Mouse (Mus musculus) G1E (cell line): ENCODE measurements at regions not wholly inside any gene's neighbourhood (a gene's known extent, or its start where the extent isn't known, plus 50 kb on each side); places are given as distances from the start of the nearest gene placed in this dataset.

Experiments
- ATAC-seq: 2 replicates; pipeline ENCODE4 v1.8.0; 2016; ENCODE audit warnings: mild to moderate bottlenecking; ENCODE audit not compliant: insufficient number of reproducible peaks, poor library complexity, low FRiP score, severe bottlenecking; ENCODE audit errors: extremely low read depth
- DNase-seq: peaks from one replicate; pipeline ENCODE4 v3.0.0; 2012; ENCODE audit warnings: low spot score
- H3K27me3 ChIP-seq: 2 replicates; pipeline ENCODE4 v1.6.1; 2012; ENCODE audit warnings: mild to moderate bottlenecking, low read length, inconsistent platforms; ENCODE audit not compliant: insufficient read depth
- H3K36me3 ChIP-seq: replicated peaks from 2 replicates; pipeline ENCODE3; 2012; ENCODE audit warnings: mild to moderate bottlenecking, inconsistent platforms
- H3K4me1 ChIP-seq: 2 replicates; pipeline ENCODE4 v1.6.1; 2012; ENCODE audit warnings: low read depth, low read length, inconsistent platforms, mixed read lengths; ENCODE audit not compliant: insufficient read depth
- H3K4me3 ChIP-seq: 2 replicates; pipeline ENCODE4 v1.5.1; 2012; ENCODE audit warnings: low read depth, mild to moderate bottlenecking, inconsistent platforms, low read length, moderate library complexity, mixed read lengths
- H3K9me3 ChIP-seq: replicated peaks from 2 replicates; pipeline ENCODE4 v1.6.1; 2012; ENCODE audit warnings: inconsistent platforms
- CTCF ChIP-seq: IDR thresholded peaks from 2 replicates; pipeline ENCODE4 v1.5.1; 2012; ENCODE audit warnings: low read depth, low read length, inconsistent platforms, mixed read lengths
- GATA1 ChIP-seq: IDR thresholded peaks from 2 replicates; pipeline ENCODE4 v1.6.1; 2012; ENCODE audit warnings: borderline replicate concordance, low read length, inconsistent platforms, mixed read lengths
- GATA2 ChIP-seq: IDR thresholded peaks from 2 replicates; pipeline ENCODE4 v1.6.1; 2012; ENCODE audit warnings: low read depth, low read length, inconsistent platforms, borderline replicate concordance
- POLR2AphosphoS5 ChIP-seq: IDR thresholded peaks from 2 replicates; pipeline ENCODE4 v1.6.1; 2012; ENCODE audit warnings: low read depth, low read length, inconsistent platforms; ENCODE audit not compliant: insufficient replicate concordance
- TAL1 ChIP-seq: conservative IDR thresholded peaks from 2 replicates; pipeline ENCODE4 v1.6.1; 2012; ENCODE audit warnings: low read depth, low read length, inconsistent platforms, mixed read lengths

- H3K27me3 ChIP-seq = no peaks in the 10 kb centered on the region
- H3K36me3 ChIP-seq = no peaks in the 10 kb centered on the region
- H3K4me3 ChIP-seq = no peak overlapping the region
- TF ChIP-seq TAL1 (no peak), GATA1 (no peak), POLR2AphosphoS5 (no peak), CTCF (no peak), GATA2 (no peak)
- no peak for ATAC-seq
- no peaks in the 10 kb centered on the region for H3K9me3 ChIP-seq
- H3K4me1 ChIP-seq = no peaks in the 10 kb centered on the region
- DNase-seq = no peak
Measured at GRCm38 (mm10) chr13:28524411-28524810, 267.1 kb downstream of the Gm11361 start.

DNA sequence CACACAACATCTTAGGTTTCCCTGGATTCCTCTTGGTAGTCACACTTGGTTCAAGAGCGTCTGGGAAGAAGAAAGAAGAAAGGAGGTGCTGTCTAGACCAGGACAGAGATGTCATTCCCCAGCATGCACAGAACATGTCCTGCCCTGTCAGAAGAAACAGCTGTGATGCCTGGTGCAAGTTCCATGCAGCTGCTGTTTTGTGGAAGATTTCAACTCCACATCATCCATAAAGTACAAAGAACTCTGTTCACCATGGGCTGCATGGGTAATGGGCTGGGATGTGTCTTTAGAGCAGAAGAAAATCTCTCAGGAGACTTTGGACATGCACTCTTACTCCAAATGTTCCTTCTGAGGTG, 262.8 kb downstream of the Gm11361 start:
- no peaks in the 10 kb centered on the region for H3K27me3 ChIP-seq
- ATAC-seq = no peak

DNA sequence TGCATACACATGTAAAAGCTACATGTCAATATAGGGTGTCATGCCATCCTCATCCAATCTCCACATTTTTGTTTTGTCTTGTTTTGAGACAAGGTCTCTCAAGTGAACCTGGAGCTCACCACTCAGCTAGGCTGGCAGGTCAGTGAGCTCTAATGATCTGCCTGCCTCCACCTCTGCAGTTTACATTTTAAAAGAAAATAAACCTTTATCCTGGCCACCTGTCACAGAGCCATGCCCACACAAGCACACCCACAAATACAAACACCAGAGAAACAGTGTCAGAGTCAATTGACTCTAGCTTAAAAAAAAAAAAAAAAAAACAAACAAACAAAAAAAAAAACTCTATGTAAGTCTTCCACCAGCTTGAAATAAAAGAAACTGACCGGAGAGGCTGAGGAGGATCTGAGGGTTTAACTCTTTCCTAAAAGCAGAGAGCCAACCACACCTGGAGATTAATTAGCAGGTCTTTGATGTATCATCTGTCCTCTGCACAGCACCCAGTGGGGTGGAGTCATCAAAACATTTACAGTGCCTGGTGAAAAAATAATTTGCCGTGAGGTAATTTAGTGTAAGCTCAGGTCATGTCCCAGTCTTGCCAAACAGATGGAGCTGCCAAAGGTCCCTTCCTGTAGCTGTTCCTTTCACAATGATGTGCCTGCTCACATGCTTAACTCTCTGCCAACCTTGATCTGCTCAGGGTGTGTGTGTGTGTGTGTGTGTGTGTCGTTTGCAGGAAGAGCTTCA, 262.2 kb downstream of the Gm11361 start:
- Histone ChIP-seq H3K27me3 (no peaks in the 10 kb centered on the region), H3K9me3 (no peaks in the 10 kb centered on the region), H3K36me3 (no peaks in the 10 kb centered on the region), H3K4me1 (no peaks in the 10 kb centered on the region), H3K4me3 (no peak overlapping the region)
- ATAC-seq (no peak), DNase-seq (no peak)
- no peak for TF ChIP-seq GATA2
- TF ChIP-seq GATA1 = no peak
- TF ChIP-seq TAL1 = no peak
- TF ChIP-seq POLR2AphosphoS5 = no peak
- TF ChIP-seq CTCF = no peak

More for the DNA sequence above, 262.8 kb downstream of the Gm11361 start:
- Histone ChIP-seq H3K4me3 (no peak overlapping the region), H3K36me3 (no peaks in the 10 kb centered on the region), H3K9me3 (no peaks in the 10 kb centered on the region), H3K4me1 (no peaks in the 10 kb centered on the region)
- DNase-seq = no peak
- no peak for TF ChIP-seq GATA2
- TF ChIP-seq GATA1 = no peak
- no peak for TF ChIP-seq TAL1
- TF ChIP-seq POLR2AphosphoS5 = no peak
- no peak for TF ChIP-seq CTCF

- Histone ChIP-seq H3K9me3 (no peaks in the 10 kb centered on the region), H3K4me3 (no peak overlapping the region), H3K27me3 (0 out of 2 replicates have a peak, but pooled peaks cover 2% of the 10 kb centered on the region), H3K4me1 (no peaks in the 10 kb centered on the region), H3K36me3 (no peaks in the 10 kb centered on the region)
- ATAC-seq (no peak), DNase-seq (no peak)
- TF ChIP-seq TAL1 (no peak), GATA1 (no peak)
Measured at GRCm38 (mm10) chr13:28517161-28517560, 259.8 kb downstream of the Gm11361 start.

- DNase-seq (no peak), ATAC-seq (no peak)
- TF ChIP-seq GATA2 (no peak), POLR2AphosphoS5 (no peak), CTCF (no peak), TAL1 (no peak), GATA1 (no peak)
- Histone ChIP-seq H3K27me3 (0 out of 2 replicates have a peak, but pooled peaks cover 2% of the 10 kb centered on the region), H3K4me1 (no peaks in the 10 kb centered on the region), H3K4me3 (no peak overlapping the region), H3K36me3 (no peaks in the 10 kb centered on the region), H3K9me3 (no peaks in the 10 kb centered on the region)
Measured at GRCm38 (mm10) chr13:28516636-28517035, 259.3 kb downstream of the Gm11361 start.

DNA sequence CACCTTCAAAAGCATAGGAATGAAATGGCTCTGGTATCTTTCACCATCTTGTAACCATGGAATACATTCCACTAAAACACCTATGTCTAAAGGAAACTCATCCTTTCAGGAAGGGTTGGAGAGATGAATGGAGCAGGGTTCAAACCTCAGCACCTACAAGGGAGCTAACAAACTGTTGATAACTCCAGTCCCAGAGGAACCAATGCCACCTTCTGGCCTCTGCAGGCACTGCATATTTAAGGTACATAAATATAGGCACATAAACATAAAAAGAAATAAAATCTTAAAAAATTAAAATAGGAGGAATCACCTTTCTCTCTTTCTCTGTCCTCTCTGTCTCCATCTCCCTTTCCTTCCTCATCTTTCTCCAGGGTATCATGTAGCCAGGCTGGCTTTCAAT, 256.9 kb downstream of the Gm11361 start:
- Histone ChIP-seq H3K4me1 (no peaks in the 10 kb centered on the region), H3K36me3 (no peaks in the 10 kb centered on the region), H3K9me3 (no peaks in the 10 kb centered on the region), H3K4me3 (no peak overlapping the region), H3K27me3 (0 out of 2 replicates have a peak, but pooled peaks cover 2% of the 10 kb centered on the region)
- TF ChIP-seq TAL1 (no peak), GATA1 (no peak), GATA2 (no peak), POLR2AphosphoS5 (no peak), CTCF (no peak)
- no peak for ATAC-seq
- DNase-seq = no peak
